Mouse (Mus musculus) neutrophil, adult 5-6 weeks (primary cell): Measurements from ENCODE around the gene Zfp651. TPM values are rescaled to one million over a fixed set of nuclear protein-coding genes. Genes with fewer than 3 reads are reported as not detected.

Experiments
- ATAC-seq: fragments of 151-379, 151-347 bp; 2 replicates; pipeline ENCODE4 v1.8.0; 2017; ENCODE audit warnings: mild to moderate bottlenecking, moderate TSS enrichment; ENCODE audit not compliant: insufficient number of reproducible peaks, poor library complexity, low FRiP score, severe bottlenecking; ENCODE audit errors: extremely low read depth
- total RNA-seq: library from RNA; stranded (forward); fragments of 200-1000 nt; gene quantifications from 2 replicates; pipeline ENCODE4 v1.2.3, GENCODE M21; 2017

Gene Zfp651
- total RNA-seq, 1 experiment from 2014 or later = not detected

GRCm38 (mm10) chr9:121802747-121803146, 43.6 kb downstream of the Zfp651 start:
- ATAC-seq = no peak

- no peak for ATAC-seq
Observed at GRCm38 (mm10) chr9:121807546-121807945, 48.4 kb downstream of the Zfp651 start.

GRCm38 (mm10) chr9:121807947-121808346, 48.8 kb downstream of the Zfp651 start:
- ATAC-seq = no peak

- no peak for ATAC-seq
Observed at GRCm38 (mm10) chr9:121808511-121808910, 49.4 kb downstream of the Zfp651 start.

- ATAC-seq = no peak
Observed at GRCm38 (mm10) chr9:121810081-121810821, 51.1 kb downstream of the Zfp651 start.

- ATAC-seq = no peak
Observed at GRCm38 (mm10) chr9:121815183-121815582, 56.1 kb downstream of the Zfp651 start.

GRCm38 (mm10) chr9:121819073-121819770, 60.1 kb downstream of the Zfp651 start:
- no peak for ATAC-seq

- no peak for ATAC-seq
Observed at GRCm38 (mm10) chr9:121819771-121820471, 60.8 kb downstream of the Zfp651 start.

- ATAC-seq = no peak
Observed at GRCm38 (mm10) chr9:121820765-121821164, 61.6 kb downstream of the Zfp651 start.

Other genes with a start within 250 kb of the Zfp651 start
- gene Lyzl4, start 117.2 kb upstream of the Zfp651 start, total RNA-seq = not detected in 2 replicates
- gene Vipr1, start 116.6 kb upstream of the Zfp651 start, total RNA-seq = 4.4 and 5.8 TPM in 2 replicates
- 5.7 and 7.1 TPM in 2 replicates for gene Sec22c, start 53.8 kb upstream of the Zfp651 start, total RNA-seq
- gene Ss18l2, start 49.0 kb upstream of the Zfp651 start, total RNA-seq = 8.0 and 14.9 TPM in 2 replicates
- 216 and 260 TPM in 2 replicates for gene Nktr, start 40.2 kb upstream of the Zfp651 start, total RNA-seq
- gene Klhl40, start 18.3 kb downstream of the Zfp651 start, total RNA-seq = not detected in 2 replicates
- gene Hhatl, start 33.2 kb downstream of the Zfp651 start, total RNA-seq = not detected in 2 replicates
- gene Ccdc13, start 80.1 kb downstream of the Zfp651 start, total RNA-seq = 0.25 TPM in 1 of 2 replicates, not detected in the other
- gene Higd1a, start 99.0 kb downstream of the Zfp651 start, total RNA-seq = 7.2 and 15.2 TPM in 2 replicates
- gene Ackr2, start 139.0 kb downstream of the Zfp651 start, total RNA-seq = 0.25 and 4.5 TPM in 2 replicates
- gene Cyp8b1, start 157.0 kb downstream of the Zfp651 start, total RNA-seq = not detected in 2 replicates
- gene Fam198a, start 191.7 kb downstream of the Zfp651 start, total RNA-seq = not detected in 2 replicates
- not detected in 2 replicates for gene Pomgnt2, start 237.8 kb downstream of the Zfp651 start, total RNA-seq